Mouse (Mus musculus): ENCODE results near the gene Lrrfip1. TPM values are rescaled to one million over a fixed set of nuclear protein-coding genes. Genes with fewer than 3 reads are reported as not detected.
A peak's percentile ranks its signal among the peaks of the same experiment; 100 is the strongest.

Gene Lrrfip1
- total RNA-seq, 2 experiments from 2014 or later, result 128 to 228 TPM

- ATAC-seq (ENCODE audit: poor library complexity, severe bottlenecking), result no peak
Measured at GRCm38 (mm10) chr1:91109302-91109701, 110.8 kb downstream of the Lrrfip1 start.

- ATAC-seq (ENCODE audit: poor library complexity, severe bottlenecking), result no peak
Measured at GRCm38 (mm10) chr1:91112171-91112570, 113.6 kb downstream of the Lrrfip1 start.

- no peak for ATAC-seq (ENCODE audit: poor library complexity, severe bottlenecking)
Measured at GRCm38 (mm10) chr1:91112606-91113005, 114.1 kb downstream of the Lrrfip1 start.

GRCm38 (mm10) chr1:91122121-91122520 is 123.6 kb downstream of the Lrrfip1 start:
- no peak for ATAC-seq (ENCODE audit: poor library complexity, severe bottlenecking)

- ATAC-seq (ENCODE audit: poor library complexity, severe bottlenecking), result no peak
Measured at GRCm38 (mm10) chr1:91123004-91123403, 124.5 kb downstream of the Lrrfip1 start.

- no peak for ATAC-seq (ENCODE audit: poor library complexity, severe bottlenecking)
Measured at GRCm38 (mm10) chr1:91123466-91123865, 124.9 kb downstream of the Lrrfip1 start.

GRCm38 (mm10) chr1:91128849-91129248 is 130.3 kb downstream of the Lrrfip1 start:
- no peak for ATAC-seq (ENCODE audit: poor library complexity, severe bottlenecking)

GRCm38 (mm10) chr1:91137036-91137435 is 138.5 kb downstream of the Lrrfip1 start:
- no peak for ATAC-seq (ENCODE audit: poor library complexity, severe bottlenecking)

- ATAC-seq (ENCODE audit: poor library complexity, severe bottlenecking), result peak; percentile 57
Measured at GRCm38 (mm10) chr1:91144813-91145212, 146.3 kb downstream of the Lrrfip1 start, which contains the start of gene Rbm44. Rbm44 (plus strand) TSS chr1:91145089.

GRCm38 (mm10) chr1:91151509-91151908 is 153.0 kb downstream of the Lrrfip1 start:
- ATAC-seq (ENCODE audit: poor library complexity, severe bottlenecking), result no peak

- no peak for ATAC-seq (ENCODE audit: poor library complexity, severe bottlenecking)
Measured at GRCm38 (mm10) chr1:91166798-91167197, 168.3 kb downstream of the Lrrfip1 start.

GRCm38 (mm10) chr1:91169157-91169556 is 170.6 kb downstream of the Lrrfip1 start:
- no peak for ATAC-seq (ENCODE audit: poor library complexity, severe bottlenecking)

- ATAC-seq (ENCODE audit: poor library complexity, severe bottlenecking), result no peak
Measured at GRCm38 (mm10) chr1:91174796-91175195, 176.3 kb downstream of the Lrrfip1 start.

- ATAC-seq (ENCODE audit: poor library complexity, severe bottlenecking), result no peak; the same call in 1 of the 2 replicates
Measured at GRCm38 (mm10) chr1:91176026-91176425, 177.5 kb downstream of the Lrrfip1 start.

- no peak for ATAC-seq (ENCODE audit: poor library complexity, severe bottlenecking)
Measured at GRCm38 (mm10) chr1:91176871-91177270, 178.3 kb downstream of the Lrrfip1 start.

Other genes with a start within 250 kb of the Lrrfip1 start
- gene Col6a3, start 154.8 kb upstream of the Lrrfip1 start, total RNA-seq (2015), result 0.02 TPM in 1 of 2 replicates, not detected in the other
- gene Col6a3, start 154.8 kb upstream of the Lrrfip1 start, total RNA-seq (2017), result not detected in 2 replicates
- gene Mlph, start 83.7 kb upstream of the Lrrfip1 start, total RNA-seq (2015), result not detected in 2 replicates
- gene Mlph, start 83.7 kb upstream of the Lrrfip1 start, total RNA-seq (2017), result not detected in 2 replicates
- gene Prlh, start 45.6 kb upstream of the Lrrfip1 start, total RNA-seq (2015), result not detected in 2 replicates
- gene Prlh, start 45.6 kb upstream of the Lrrfip1 start, total RNA-seq (2017), result not detected in 2 replicates
- gene Rab17, start 29.1 kb upstream of the Lrrfip1 start, total RNA-seq (2015), result not detected in 2 replicates
- gene Rab17, start 29.1 kb upstream of the Lrrfip1 start, total RNA-seq (2017), result not detected in 2 replicates
- 4.9 and 8.7 TPM in 2 replicates for gene Rbm44, start 146.4 kb downstream of the Lrrfip1 start, total RNA-seq (2015)
- 4.0 and 10.6 TPM in 2 replicates for gene Rbm44, start 146.4 kb downstream of the Lrrfip1 start, total RNA-seq (2017)
- 71.1 and 79.5 TPM in 2 replicates for gene Ramp1, start 181.1 kb downstream of the Lrrfip1 start, total RNA-seq (2015)
- gene Ramp1, start 181.1 kb downstream of the Lrrfip1 start, total RNA-seq (2017), result 75.2 and 81.4 TPM in 2 replicates